Mouse (Mus musculus): ENCODE measurements around the gene Ucn2.

Ucn2 gene

GRCm38 (mm10) chr9:109032435-109032834, 46.6 kb downstream of the Ucn2 start:
- DNase-seq, result no peak

Measured in cerebellum, postnatal 10 days (tissue).